Mouse (Mus musculus): ENCODE data around the gene Apol6.

The Apol6 gene

DNA sequence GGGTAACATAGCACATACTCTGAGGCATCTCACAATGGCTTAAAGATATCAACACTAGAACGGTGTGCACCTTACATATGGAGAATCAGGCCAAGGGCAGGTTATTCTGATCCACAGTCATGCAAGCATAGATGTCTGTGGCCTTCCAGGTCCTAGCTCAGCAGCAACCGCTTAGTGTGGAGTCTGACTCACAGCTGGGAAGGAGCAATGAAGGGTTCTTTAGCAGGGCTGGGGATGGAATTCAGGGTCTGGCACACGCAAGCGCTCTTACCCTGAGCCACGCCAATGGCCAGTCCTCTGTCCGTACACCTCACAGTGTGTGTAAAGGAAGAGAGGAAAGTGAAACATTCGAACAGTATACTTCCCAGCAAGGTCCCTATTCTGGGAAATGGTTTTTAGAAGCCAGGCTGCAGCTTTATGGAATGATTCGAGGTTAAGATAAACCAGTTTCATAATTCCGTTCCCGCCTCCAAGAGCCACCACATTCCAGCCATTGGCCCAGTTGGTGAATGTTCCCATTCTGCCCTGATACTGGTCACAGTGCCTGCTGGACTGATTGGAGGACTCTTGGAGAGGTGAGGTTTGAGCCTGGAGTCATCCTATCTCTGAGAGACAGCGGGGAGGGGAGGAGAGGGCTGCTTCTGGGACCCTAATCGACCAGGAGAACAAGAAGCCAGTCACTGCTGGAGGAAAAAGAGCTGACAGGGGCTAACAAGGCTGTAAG is at the start of gene Apol6:
Apol6 (plus strand) TSS at position 133 of the 724 bp plus-strand sequence.
- DNase-seq (ENCODE audit: low spot score in 2 of 2), result no peak

DNA sequence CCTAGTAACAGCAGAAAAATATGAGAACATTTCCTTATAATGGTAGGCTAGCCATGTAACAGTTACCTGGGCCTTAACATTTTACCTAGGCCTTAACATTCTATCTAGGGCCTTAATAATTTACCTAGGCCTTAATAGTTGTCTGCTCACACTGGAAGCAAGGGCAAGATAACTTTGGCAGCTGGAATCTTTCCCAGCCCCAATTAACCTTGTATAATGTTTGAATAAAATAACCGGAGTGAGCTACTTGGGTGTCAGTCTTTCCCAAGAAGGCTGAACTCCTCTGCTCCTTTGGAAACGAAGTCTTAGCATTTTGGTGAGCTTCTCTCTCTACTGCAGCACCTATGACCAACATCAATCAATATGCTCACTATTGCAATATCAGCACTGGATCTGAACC is 46.5 kb upstream of the Apol6 start:
- no peak for DNase-seq (ENCODE audit: low spot score in 2 of 2)

DNA sequence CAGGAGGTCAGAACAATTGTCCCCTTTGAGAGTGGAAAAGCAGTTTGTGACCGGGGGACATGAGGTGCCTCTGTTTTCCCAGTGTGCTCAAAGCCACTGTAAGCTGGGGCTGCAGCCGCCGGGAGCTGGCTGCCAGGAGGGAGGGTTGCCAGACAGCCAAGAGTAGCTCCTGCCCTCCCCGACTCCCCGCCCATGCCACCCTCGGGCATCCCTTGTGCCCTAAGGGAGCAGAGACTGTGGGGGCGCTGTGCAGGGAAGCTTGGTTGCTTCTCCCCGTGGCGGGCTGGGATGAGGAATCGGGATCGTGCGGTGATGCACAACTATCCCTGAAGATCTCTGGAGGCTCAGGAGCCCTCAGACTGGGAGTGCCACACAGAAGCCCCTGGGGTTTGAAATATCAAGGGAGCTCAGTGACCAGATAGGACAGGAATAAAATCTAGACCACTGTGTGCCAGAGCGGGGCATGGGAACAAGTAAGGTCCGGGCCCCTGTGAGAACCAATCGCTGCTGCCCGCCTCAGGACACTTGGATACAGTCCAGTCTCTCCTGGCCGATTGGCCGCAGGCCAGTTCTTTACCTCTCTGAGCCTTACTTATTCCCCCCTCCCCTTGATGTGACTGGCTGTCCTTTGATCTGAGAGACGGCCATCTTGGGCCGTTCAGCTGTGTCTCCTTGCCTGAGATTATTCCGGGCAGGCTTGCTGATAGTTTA is 45.5 kb upstream of the Apol6 start:
- DNase-seq (ENCODE audit: low spot score in 2 of 2), result no peak

DNA sequence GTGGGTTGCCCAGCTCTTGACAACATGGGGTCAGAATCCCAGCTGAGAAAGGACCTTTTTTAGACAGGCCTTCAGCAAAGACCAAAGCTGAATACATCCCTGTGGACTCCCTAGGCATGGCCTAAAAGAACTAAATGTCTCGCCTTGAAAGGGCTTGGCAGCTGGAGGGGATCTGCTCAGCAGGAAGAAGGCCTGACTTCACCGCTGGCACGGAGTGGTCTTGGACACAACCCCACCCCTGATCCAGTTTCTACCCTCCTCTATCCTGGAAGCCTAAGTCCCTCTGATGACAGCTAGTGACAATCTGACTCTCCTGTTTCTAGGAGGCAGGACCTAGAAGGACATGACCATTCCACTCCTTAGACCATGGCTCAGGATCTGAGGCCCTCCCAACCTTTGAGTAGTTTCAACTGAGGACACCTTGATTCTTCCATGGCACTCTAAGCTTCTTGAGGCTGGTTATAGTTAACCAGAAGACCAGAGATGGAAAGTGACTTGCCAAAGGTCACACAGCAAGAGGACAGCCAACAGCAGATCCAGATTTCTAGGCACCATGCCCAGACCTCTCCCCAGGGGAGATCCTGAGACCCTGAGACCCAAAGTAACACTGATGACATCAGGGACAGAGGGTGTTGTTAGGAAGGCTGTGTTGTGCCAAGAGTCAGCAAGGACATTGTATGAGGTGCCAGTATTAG is 41.2 kb upstream of the Apol6 start:
- no peak for DNase-seq (ENCODE audit: low spot score in 2 of 2)

DNA sequence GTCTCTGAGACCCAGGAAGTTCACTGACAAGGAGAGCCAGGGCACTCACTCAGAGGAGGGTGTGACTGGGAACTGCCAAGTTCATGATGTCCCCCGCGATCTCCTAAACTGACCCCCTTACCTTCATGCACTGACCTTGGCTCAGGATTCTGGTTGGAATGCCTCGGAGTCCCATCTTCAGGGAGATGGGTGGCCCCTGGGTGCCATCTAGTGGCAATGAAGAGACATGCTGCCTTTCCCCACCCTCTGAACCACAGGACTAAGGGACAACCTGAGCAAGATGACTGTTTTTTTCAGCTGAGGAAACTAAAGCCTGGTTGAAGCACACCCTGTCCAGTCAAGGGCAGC is 40.7 kb upstream of the Apol6 start:
- DNase-seq (ENCODE audit: low spot score in 2 of 2), result no peak

DNA sequence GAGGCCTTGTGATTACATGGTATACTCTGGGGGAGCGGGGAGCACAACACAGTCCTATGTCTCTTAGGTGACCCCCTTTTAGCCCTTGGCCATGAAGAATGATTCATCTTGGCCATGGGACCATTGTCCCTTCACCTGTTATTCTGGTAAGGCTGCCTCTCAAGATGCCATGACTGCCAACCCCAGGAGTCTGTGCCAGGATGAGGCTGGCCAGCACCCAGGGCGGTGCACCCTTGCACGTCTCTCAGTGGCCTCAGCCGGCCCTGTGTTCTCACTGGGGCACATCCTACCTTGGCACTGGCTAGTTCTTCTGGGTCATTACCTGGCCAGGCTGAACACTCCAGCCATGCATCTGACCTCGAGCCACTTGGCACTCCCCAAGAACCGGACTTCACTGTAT is 35.7 kb upstream of the Apol6 start:
- DNase-seq (ENCODE audit: low spot score in 2 of 2), result no peak

DNA sequence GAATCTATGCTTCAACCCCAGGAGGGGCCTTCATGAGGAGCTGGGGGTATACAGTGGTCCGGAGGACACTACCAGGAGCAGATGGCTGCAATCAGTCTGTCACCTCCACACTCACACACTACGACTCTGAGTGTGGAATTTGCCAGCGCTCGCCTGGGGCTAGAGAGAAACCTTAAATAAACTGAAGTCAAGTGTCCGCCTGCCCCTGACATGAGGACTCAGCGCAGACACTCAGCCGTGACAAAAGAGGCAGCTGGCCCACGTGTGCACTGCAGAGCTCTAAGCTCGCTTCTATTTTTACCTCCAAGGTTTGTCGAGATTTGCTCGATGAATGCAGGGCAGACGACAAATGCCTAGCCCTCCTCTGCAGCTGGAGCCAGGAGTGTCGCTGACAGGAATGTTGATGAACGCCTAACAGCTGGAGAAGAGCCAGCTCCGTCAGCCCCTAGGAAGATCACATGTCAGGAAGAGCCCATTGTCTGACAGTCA is 30.7 kb upstream of the Apol6 start:
- no peak for DNase-seq (ENCODE audit: low spot score in 2 of 2)

DNA sequence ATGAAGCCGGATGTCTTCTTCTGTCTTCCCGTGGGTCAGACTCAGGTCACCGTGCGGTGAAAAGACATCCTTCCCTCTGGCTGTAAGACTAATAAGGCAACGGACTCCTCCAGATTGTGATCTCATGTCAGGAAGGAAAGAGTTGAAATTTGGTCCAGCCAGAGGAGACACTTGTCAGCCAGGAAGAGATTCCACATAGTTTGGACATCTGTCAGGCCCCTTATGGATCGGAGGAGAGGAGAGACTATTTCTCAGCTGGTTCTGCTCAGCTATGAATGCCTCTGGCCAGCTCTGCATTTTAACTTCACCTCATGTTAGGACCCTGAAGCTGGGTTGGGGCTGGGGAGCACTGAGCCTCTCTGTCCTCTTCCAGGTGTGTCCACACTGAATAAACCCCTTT is 30.1 kb upstream of the Apol6 start:
- no peak for DNase-seq (ENCODE audit: low spot score in 2 of 2)

DNA sequence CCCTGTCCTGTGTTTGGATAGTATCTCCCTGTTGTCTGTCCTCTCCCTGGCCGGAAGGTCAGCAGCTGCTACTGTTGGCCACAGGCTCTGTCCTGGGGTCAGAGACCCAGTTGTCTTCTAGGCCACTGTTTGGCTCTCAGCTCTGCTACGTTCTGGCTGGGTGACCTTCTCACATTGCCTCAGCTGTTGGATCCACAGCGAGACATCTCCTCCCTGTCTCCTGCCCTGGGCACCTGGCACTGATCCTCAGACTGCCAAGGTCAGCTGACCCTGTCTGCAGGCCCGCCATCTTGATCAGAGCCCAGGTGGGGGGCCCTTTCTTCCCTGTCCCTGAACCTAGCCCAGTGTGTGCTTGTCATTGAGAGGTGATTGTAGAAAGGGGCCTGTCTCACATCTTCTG is 29.5 kb upstream of the Apol6 start:
- DNase-seq (ENCODE audit: low spot score in 2 of 2), result no peak

DNA sequence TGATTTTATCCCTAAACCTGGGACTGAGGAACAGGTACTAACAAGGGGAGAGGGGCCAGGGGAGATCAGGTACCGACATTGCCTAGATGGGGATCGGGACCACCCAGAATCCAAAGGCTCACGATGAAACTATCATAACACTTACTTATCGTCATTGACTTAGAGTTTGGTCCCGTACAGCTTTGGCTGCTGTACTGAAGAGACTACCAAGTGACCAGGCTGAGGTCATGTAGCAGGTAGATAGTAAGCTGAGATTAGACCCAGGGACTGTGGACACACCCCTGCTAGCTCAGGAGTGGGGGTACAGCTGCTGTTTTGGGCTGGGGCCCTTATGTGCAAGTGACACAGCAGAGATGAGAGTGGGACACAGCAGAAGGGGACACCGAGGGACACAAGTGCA is 28.0 kb upstream of the Apol6 start:
- no peak for DNase-seq (ENCODE audit: low spot score in 2 of 2)

DNA sequence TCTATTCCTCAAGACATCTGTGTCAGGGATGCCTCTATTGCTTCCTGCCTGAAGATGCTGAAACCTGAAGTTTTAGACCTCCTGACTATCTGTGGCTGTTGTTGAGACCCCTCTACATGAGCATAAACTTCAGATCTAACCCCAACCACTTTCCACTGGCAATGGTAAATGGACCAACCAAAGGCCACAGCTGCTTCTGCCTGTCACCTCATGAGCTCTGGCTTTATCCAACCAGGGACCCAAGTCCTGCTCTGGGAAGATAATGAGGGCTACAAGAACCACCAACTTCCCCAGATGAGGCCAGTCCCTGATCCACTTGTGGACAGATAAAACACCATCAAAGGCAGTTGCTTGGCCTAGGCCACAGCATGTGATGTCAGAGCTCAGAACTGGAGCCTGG is 26.6 kb upstream of the Apol6 start:
- no peak for DNase-seq (ENCODE audit: low spot score in 2 of 2)

DNA sequence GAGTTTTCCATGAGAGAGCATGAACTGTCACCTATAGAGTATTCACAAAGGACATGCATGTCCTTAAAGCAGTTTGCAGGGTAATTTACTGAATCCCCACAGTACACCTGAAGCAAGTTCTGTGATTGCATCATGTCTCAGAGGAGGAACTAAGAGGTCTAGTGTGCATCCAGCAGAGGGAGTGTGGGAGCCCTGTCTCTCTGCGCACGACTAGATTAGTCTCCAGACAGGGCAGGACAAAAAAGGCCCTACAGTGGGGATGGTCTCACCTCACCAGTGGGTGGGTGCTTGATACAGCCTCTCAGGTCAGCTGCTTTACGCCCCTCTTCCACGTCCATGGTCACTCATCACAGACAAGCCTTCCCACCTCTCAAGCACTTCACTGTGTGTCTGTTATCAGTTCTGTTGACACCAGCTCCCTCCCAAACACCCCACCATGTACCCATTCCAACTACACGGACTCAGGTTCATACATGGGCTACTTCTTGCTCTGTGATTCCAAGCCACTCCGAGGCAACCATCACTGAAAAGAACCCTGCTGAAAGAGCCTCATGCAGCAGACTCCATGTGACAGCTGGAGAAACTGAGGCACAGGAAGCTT is 25.7 kb upstream of the Apol6 start:
- DNase-seq (ENCODE audit: low spot score in 2 of 2), result no peak

DNA sequence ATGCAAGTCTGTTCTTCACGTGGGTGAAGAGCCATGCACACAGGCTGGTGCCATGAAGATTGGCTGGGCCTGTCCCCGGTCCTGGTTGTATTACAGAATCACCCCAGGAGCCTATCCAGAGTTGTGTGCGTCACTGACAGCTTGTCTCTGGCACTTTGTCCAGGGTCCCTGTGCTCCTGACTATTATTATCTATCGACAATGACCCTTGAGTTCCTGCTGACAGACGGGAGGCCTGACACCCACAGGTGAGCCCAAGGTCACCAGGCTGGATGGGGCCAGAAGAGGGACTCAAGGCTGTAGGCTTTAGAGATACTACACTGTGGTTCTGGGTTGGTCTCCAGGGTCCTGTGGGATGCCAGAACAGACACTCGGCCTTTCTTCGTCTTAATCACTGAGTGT is 25.0 kb upstream of the Apol6 start:
- DNase-seq (ENCODE audit: low spot score in 2 of 2), result no peak

DNA sequence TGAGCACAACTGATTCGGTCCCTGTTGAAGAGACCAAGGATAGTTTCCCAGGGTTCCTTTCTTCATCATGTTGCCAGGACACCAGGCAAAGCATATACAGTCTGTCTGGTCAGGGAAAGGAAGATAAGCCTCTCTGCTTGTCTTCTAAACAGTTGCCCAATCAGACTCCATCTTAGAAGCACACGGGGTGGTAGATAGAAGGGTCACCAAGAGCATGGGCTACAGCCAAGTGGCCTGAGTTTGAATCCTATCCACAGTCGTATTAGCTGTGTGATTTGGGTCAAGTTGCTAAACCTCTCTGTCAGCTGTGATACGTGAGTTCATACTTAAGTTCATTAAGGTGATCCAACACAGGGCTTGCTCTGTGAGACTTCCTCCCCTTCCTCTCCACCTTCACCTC is 24.4 kb upstream of the Apol6 start:
- DNase-seq (ENCODE audit: low spot score in 2 of 2), result no peak

DNA sequence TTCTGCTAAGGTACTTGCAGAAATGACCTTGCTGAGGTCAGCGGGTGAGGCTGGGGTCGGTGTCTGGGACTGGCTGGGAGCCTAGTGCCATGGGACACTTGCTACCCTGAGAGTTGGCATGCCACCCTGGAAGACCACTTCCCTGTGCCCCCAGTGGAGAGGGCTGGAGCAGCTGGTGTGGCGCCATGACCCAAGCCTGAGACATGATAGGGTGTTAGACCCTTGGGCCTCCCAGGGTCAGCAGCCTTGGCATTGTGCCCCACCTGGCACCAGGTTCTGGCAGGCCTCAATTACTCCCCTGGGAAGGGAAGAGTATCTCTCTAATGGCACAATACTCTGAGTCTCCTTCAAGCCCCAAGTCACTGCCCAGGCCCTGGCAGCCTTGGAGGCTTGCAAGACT is 23.5 kb upstream of the Apol6 start:
- no peak for DNase-seq (ENCODE audit: low spot score in 2 of 2)

DNA sequence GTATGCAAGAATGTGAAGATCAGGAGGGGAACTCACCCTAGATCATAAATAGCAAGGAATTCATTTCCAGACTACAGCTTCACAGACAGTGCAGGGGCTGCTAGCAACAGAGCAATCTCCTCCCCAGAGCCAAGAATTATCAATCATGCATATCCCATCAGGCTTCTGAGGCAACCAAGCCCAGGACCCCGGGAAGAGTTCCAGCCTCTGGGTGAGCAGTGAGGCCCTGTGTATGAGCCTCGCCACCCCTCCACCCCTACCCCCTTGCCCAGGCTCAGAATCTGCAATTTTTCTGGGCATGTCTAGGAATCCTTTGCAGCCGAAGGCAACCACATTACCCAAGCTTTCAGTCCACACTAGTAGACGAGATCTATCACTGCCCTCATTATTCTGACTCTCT is 22.7 kb upstream of the Apol6 start:
- no peak for DNase-seq (ENCODE audit: low spot score in 2 of 2)

DNA sequence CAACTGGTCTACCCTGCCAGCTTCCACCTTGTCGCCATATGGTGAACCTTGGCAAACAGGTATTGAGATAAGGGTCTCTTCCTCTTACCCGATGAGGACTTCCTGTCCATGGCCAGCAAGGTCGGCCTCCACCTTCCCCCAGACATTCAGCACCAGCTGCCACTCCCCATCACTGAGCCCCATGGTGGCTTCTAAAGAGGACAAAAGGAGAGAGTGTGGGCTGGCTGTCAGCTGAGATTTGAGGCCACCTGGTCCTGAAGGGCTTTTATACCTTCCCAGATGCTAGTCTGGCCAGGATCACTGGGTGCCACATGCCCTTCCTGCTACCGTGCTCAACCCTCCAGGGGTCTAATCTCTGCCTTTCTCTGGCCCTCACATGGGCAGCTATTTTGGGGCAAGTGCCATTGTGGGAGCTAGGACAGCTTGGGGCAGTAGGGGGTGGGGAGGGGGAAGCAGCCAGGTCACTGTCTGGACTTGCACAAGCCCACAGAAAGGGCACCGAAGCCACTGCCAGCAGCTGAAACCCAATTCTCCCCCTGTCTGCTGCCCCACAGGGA is 22.1 kb upstream of the Apol6 start:
- DNase-seq (ENCODE audit: low spot score in 2 of 2), result no peak

DNA sequence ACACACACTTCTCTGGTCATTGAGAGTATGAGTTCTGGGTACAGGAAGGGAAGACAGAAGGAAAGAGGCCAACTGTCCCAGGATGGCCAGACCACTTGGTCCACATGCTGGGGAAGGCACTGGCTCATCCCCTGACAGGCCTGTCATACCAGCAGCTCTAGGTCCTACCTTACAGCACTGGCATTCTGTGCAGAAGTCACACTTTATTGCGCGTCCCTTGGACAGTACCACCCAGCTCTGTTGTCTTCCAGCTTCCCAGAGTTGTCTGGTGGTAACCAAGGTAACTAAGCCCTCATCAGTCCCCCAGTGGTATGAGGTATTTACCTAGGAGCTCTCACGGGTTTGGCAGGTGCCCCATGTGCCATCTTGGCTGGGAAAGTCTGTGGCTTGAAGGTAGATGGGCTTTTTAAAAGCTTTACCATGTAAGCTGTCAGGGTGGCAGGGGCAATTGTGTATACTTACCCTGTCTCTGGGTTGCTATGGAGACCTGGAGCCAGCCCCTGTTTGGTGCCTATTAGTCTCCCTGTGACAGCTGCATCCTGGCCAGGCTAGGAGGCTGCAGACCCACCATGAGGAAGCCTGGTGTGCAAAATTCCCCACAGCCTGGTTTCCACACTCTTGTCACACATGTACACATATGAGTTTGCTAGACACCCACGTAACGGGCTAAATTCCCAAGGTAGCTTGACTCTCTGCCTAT is 18.5 kb upstream of the Apol6 start:
- DNase-seq (ENCODE audit: low spot score in 2 of 2), result no peak

DNA sequence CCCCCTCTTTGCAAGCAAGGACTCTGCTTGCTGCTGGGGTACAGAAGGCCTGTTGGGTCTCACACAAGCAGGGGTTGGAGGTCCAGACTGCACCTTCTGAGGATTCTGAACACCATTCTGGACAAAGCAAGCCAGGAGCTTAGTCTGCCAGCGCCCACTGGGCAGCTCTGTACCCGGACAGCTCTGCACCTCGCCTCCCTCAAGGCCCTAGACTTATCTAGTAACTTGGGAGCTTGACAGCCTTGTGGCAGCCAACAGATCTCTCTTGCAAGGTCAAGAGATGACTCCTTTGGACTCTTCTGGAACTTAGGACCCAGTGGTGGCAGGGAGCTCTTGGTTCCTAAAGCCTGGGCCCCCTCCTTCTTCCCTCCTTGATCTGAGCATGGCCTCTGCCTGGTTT is 17.4 kb upstream of the Apol6 start:
- no peak for DNase-seq (ENCODE audit: low spot score in 2 of 2)

DNA sequence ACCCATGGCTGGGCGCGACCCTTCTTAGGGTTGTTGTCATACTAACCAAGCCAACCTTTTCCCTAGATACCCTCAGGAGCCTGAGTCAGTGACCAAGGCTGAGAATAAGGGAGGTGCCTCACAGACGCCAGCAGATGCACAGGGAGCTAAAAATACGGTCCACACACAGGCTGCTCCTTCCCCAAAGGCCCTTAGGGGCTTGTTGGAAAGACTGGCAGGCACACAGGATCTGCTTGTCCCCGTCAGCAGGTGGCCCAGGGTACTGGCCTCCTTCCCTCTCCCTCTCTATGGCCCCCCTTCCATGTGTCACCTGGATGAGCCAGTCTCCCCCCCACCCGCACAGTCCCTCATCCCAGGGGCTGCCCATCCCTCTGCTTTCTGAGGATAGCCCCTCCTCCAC is 16.9 kb upstream of the Apol6 start:
- no peak for DNase-seq (ENCODE audit: low spot score in 2 of 2)

DNA sequence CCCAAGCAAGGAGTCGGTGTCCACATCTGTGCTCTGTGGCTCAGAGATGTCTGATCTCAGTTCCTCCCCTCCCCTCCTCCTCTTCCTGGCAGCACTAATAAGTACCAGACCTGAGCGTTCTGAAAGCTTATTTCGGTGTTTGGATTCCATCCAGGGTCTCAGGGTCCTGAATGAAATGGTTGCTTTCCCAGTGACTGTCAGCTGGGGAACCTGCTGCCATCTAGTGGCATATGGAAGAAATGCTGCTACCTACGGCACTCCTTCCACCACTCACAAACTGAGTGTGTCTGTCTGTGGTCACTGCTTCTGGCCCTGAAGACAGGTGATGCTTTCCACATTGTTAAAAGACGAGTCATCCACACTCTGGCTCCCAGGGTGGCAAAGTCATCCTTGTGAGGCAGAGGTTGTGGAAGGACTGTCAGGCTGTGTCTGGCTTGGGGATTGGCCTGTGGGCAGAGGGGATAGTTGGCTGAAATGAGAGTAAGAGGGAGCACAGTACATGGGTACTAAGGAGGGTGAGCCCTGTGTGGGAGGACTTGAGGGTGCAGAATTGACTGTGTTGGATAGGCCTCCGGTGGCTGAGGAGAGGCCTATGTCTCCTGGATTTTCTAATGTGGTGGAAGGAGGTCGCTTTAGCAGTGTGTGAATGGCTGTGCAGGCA is 15.1 kb upstream of the Apol6 start:
- peak in 1 of 2 experiments; percentile 25 for DNase-seq (ENCODE audit: low spot score in 2 of 2)

Measured in urinary bladder, adult 18-20 months (tissue).